Mouse (Mus musculus) kidney, adult 2 months (tissue): ENCODE data around the gene Zfp112.

Experiments used
- CTCF ChIP-seq: fragments of 200-500 bp; conservative IDR thresholded peaks from 2 replicates; pipeline ENCODE4 v1.5.1; 2011; ENCODE audit warnings: low read depth, mild to moderate bottlenecking, control low read depth, low read length, moderate library complexity, mixed read lengths; ENCODE audit not compliant: insufficient read depth, insufficient read length
- POLR2A ChIP-seq: fragments of 200-500 bp; IDR thresholded peaks from one replicate; pipeline ENCODE4 v1.6.1; 2011; ENCODE audit warnings: low read depth, low read length, control low read depth

GRCm38 (mm10) chr7:24175337-24175711, 63.2 kb downstream of the Zfp112 start:
- TF ChIP-seq CTCF, result no peak
- no peak for TF ChIP-seq POLR2A
